Mouse (Mus musculus) limb, embryonic 14.5 days (tissue): Measurements from ENCODE around the gene AU021092. TPM values are rescaled to one million over a fixed set of nuclear protein-coding genes. Genes with fewer than 3 reads are reported as not detected.

Experiments
- ATAC-seq: fragments of 200-750 bp; cut with Nextera tagmentation; 2 replicates; pipeline ENCODE4 v1.8.0; 2017; ENCODE audit warnings: low read depth, moderate number of reproducible peaks, moderate TSS enrichment; ENCODE audit not compliant: low FRiP score
- DNase-seq: peaks from one replicate; pipeline ENCODE4 v3.0.0-alpha.2; 2015; ENCODE audit warnings: low spot score
- H3K27ac ChIP-seq: fragments of 300-500 bp; sonication (generic); replicated peaks from 2 replicates; pipeline ENCODE4 v1.5.1; 2014; ENCODE audit warnings: low read depth, mild to moderate bottlenecking, low read length, moderate library complexity, mixed read lengths
- H3K27me3 ChIP-seq: fragments of 300-500 bp; sonication (generic); 2 replicates; pipeline ENCODE4 v1.6.1; 2014; ENCODE audit warnings: low read length, mixed read lengths; ENCODE audit not compliant: control insufficient read depth, insufficient read depth
- H3K36me3 ChIP-seq: fragments of 300-500 bp; sonication (generic); 2 replicates; pipeline ENCODE4 v1.6.1; 2014; ENCODE audit warnings: mild to moderate bottlenecking, low read length, moderate library complexity, mixed read lengths; ENCODE audit not compliant: control insufficient read depth, insufficient read depth
- H3K4me1 ChIP-seq: fragments of 300-500 bp; sonication (generic); 2 replicates; pipeline ENCODE4 v1.6.1; 2014; ENCODE audit warnings: antibody characterized with exemption, low read length, mixed read lengths; ENCODE audit not compliant: control insufficient read depth, insufficient read depth
- H3K4me2 ChIP-seq: fragments of 300-500 bp; sonication (generic); replicated peaks from 2 replicates; pipeline ENCODE4 v1.6.1; 2014; ENCODE audit warnings: low read depth, mild to moderate bottlenecking, low read length, moderate library complexity; ENCODE audit not compliant: severe bottlenecking
- H3K4me3 ChIP-seq: fragments of 300-500 bp; sonication (generic); replicated peaks from 2 replicates; pipeline ENCODE4 v1.5.1; 2014; ENCODE audit warnings: low read length
- H3K9ac ChIP-seq: fragments of 300-500 bp; sonication (generic); 2 replicates; pipeline ENCODE4 v1.6.1; 2014; ENCODE audit warnings: mild to moderate bottlenecking, low read depth, low read length, moderate library complexity; ENCODE audit not compliant: severe bottlenecking
- H3K9me3 ChIP-seq: fragments of 300-500 bp; sonication (generic); 2 replicates; pipeline ENCODE4 v1.6.1; 2016; ENCODE audit warnings: low read length; ENCODE audit not compliant: control insufficient read depth
- POLR2A ChIP-seq: fragments of 200-500 bp; IDR thresholded peaks from 2 replicates; pipeline ENCODE4 v1.8.0; 2012; ENCODE audit warnings: inconsistent platforms, mild to moderate bottlenecking, moderate library complexity, borderline replicate concordance; ENCODE audit not compliant: insufficient read depth, insufficient read length; ENCODE audit errors: extremely low read depth
- WGBS: fragments of 180-500 bp; shearing (Covaris S2); extraction: QIAGEN DNeasy Blood & Tissue Kit; methylation state at CpG from one replicate; pipeline ENCODE4 v1.1.7; 2014; 5-methylcytosine and 5-hydroxymethylcytosine counted together
- polyA plus RNA-seq, 2 experiments: library from polyadenylated mRNA; depleted of rRNA in 1 of 2; stranded (reverse) in 1 of 2; unstranded in 1 of 2; fragments of >200 nt; fragmentation: Nextera tagmentation in 1 of 2; extraction: Ambion mirVana in 1 of 2; gene quantifications; 2 replicates each; pipeline versions ENCODE4 v1.2.1 to v1.2.3; 2012 to 2014

The AU021092 gene
- polyA plus RNA-seq, 2 experiments: 2.5 to 2.9 TPM

DNA sequence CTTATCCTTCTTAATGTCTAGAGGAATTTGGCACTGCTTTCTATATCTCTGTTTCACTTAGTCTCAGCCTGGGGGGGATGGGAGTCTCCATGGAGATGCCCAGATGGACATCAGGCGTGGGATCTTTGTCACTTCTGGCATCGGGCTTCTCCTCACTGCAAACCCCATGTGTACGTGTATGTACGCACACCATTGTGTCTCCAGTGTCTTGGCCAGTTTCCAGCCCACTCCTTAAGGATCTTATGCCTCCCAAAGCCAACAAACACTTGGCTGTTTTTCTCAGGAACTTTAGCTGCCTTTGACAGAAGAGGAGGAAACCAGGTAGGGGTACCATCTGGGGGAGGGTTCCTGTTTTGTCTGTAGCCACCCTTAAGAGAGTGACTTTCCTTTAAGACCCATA, 696 bp downstream of the AU021092 start:
- no peak overlapping the region for H3K27ac ChIP-seq
- no peaks in the 10 kb centered on the region for H3K9me3 ChIP-seq
- H3K9ac ChIP-seq: no peak overlapping the region
- no peaks in the 10 kb centered on the region for H3K36me3 ChIP-seq
- no peak overlapping the region for H3K4me3 ChIP-seq
- no peaks in the 10 kb centered on the region for H3K4me1 ChIP-seq
- whole genome bisulfite sequencing: 73% methylated on average over 4 of the region's 4 CpGs
- DNase-seq (no peak), ATAC-seq (no peak)
- H3K27me3 ChIP-seq: no peaks in the 10 kb centered on the region
- TF ChIP-seq POLR2A: no peak
- H3K4me2 ChIP-seq: no peak overlapping the region

- H3K27me3 ChIP-seq: no peaks in the 10 kb centered on the region
- no peak for ATAC-seq
- no peak overlapping the region for H3K27ac ChIP-seq
- DNase-seq: no peak
- WGBS: 69% methylated on average over 5 of the region's 5 CpGs
- H3K9ac ChIP-seq: no peak overlapping the region
- H3K4me3 ChIP-seq: no peak overlapping the region
- no peaks in the 10 kb centered on the region for H3K4me1 ChIP-seq
- no peaks in the 10 kb centered on the region for H3K36me3 ChIP-seq
- H3K4me2 ChIP-seq: no peak overlapping the region
- TF ChIP-seq POLR2A: no peak
- no peaks in the 10 kb centered on the region for H3K9me3 ChIP-seq
These were observed 4.6 kb downstream of the AU021092 start for GRCm38 (mm10) chr16:5217341-5218133.

DNA sequence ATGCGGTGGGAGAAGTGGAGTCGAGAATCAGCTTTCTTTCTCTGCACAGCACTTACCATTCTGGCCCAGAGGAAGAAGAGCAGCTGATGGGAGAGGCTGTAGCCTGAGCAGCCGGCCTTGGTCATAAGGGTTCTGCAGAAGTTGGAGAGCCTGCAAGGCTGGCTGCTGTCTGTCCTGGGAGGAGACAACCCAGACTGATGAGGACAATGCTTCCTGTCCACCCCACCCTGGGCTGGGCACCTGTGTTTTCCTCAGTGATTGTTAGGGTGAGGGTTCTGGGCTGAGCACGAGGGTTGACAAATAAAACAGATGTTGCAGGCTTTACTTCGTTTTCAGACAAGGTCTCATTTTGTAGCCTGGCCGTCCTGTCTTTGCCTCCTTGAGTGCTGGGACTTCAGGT, 5.4 kb downstream of the AU021092 start:
- H3K4me1 ChIP-seq: no peaks in the 10 kb centered on the region
- H3K4me3 ChIP-seq: no peak overlapping the region
- no peaks in the 10 kb centered on the region for H3K36me3 ChIP-seq
- no peaks in the 10 kb centered on the region for H3K9me3 ChIP-seq
- DNase-seq (no peak), ATAC-seq (no peak)
- no peaks in the 10 kb centered on the region for H3K27me3 ChIP-seq
- H3K9ac ChIP-seq: no peak overlapping the region
- TF ChIP-seq POLR2A: no peak
- no peak overlapping the region for H3K4me2 ChIP-seq
- H3K27ac ChIP-seq: no peak overlapping the region
- WGBS: 45% methylated on average over 6 of the region's 6 CpGs

DNA sequence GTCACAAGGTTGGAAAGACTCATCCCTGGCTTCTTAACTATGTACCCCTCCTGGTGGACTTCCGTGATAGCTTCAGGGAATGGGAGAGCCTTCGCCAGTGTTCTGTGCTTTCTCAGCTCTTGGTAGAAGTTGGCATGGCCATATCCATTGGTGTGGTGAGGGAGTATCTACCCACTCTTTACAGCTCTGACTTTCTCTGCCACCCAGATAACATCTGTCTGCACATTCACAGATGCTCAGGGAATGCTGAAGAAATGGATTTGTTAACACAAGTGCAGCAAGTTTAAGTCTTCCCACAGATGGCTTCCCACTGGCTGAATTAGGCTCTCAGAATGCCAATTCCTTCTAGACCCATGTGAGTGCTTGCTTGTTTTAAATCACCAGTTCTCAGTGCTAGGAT, 8.0 kb downstream of the AU021092 start:
- H3K9ac ChIP-seq: no peak overlapping the region
- no peaks in the 10 kb centered on the region for H3K36me3 ChIP-seq
- WGBS: 90% methylated on average over 2 of the region's 2 CpGs
- ATAC-seq (no peak), DNase-seq (no peak)
- H3K4me2 ChIP-seq: no peak overlapping the region
- no peaks in the 10 kb centered on the region for H3K4me1 ChIP-seq
- H3K27ac ChIP-seq: no peak overlapping the region
- no peaks in the 10 kb centered on the region for H3K9me3 ChIP-seq
- H3K27me3 ChIP-seq: no peaks in the 10 kb centered on the region
- no peak for TF ChIP-seq POLR2A
- H3K4me3 ChIP-seq: no peak overlapping the region

DNA sequence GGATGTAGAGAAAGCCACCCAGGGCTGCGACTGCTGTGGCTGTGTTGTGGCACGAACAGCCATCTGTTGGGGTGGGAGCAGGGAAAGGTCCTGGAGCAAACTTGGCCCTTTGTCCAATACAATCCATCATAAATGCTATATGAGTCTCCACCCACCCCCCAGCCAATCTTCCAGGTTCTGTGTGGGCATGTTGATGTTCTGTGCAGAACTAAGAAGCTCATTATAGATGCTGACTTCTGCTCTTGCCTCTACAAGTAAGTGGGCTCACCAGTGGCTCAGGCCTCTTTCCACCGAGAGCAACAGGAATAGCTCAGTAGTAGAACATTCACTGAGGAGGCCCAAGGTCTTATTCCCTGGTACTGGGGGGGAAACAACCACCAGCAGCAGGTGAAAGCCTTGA, 9.9 kb downstream of the AU021092 start:
- Histone ChIP-seq H3K36me3 (no peaks in the 10 kb centered on the region), H3K4me2 (no peak overlapping the region), H3K27ac (no peak overlapping the region), H3K9ac (no peak overlapping the region), H3K4me1 (no peaks in the 10 kb centered on the region), H3K4me3 (no peak overlapping the region), H3K9me3 (no peaks in the 10 kb centered on the region), H3K27me3 (no peaks in the 10 kb centered on the region)
- WGBS: 82% methylated on average over 3 of the region's 3 CpGs
- DNase-seq: no peak
- ATAC-seq: no peak
- no peak for TF ChIP-seq POLR2A
